Mouse (Mus musculus) intestine, embryonic 15.5 days (tissue): ENCODE results near the gene Atxn1. TPM values are rescaled to one million over a fixed set of nuclear protein-coding genes. Genes with fewer than 3 reads are reported as not detected.

Experiments used
- ATAC-seq: fragments of 200-750 bp; cut with Nextera tagmentation; 2 replicates; pipeline ENCODE4 v1.8.0; 2017; ENCODE audit warnings: moderate TSS enrichment, moderate library complexity
- H3K27ac ChIP-seq: fragments of 300-500 bp; sonication (generic); 2 replicates; pipeline ENCODE4 v1.5.1; 2015; ENCODE audit warnings: mild to moderate bottlenecking, inconsistent platforms
- H3K27me3 ChIP-seq: fragments of 300-500 bp; sonication (generic); replicated peaks from 2 replicates; pipeline ENCODE4 v1.6.1; 2015; ENCODE audit warnings: inconsistent platforms
- H3K36me3 ChIP-seq: fragments of 300-500 bp; sonication (generic); 2 replicates; pipeline ENCODE4 v1.6.1; 2015; ENCODE audit warnings: inconsistent platforms
- H3K4me1 ChIP-seq: fragments of 300-500 bp; sonication (generic); replicated peaks from 2 replicates; pipeline ENCODE4 v1.6.1; 2015; ENCODE audit warnings: inconsistent platforms
- H3K4me2 ChIP-seq: fragments of 300-500 bp; sonication (generic); replicated peaks from 2 replicates; pipeline ENCODE4 v1.6.1; 2015; ENCODE audit warnings: mild to moderate bottlenecking, inconsistent platforms
- H3K4me3 ChIP-seq: fragments of 300-500 bp; sonication (generic); replicated peaks from 2 replicates; pipeline ENCODE4 v1.5.1; 2015; ENCODE audit warnings: inconsistent platforms
- H3K9ac ChIP-seq: fragments of 300-500 bp; sonication (generic); 2 replicates; pipeline ENCODE4 v1.6.1; 2015; ENCODE audit warnings: inconsistent platforms
- H3K9me3 ChIP-seq: fragments of 300-500 bp; sonication (generic); 2 replicates; pipeline ENCODE4 v1.6.1; 2016; ENCODE audit warnings: inconsistent platforms
- WGBS: fragments of 180-500 bp; shearing (Covaris S2); methylation state at CpG from one replicate; pipeline ENCODE4 v1.1.7; 2015; 5-methylcytosine and 5-hydroxymethylcytosine counted together
- polyA plus RNA-seq: library from polyadenylated mRNA; unstranded; fragments of >200 nt; fragmentation: Nextera tagmentation; extraction: Ambion mirVana; gene quantifications from 2 replicates; pipeline ENCODE4 v1.2.1, GENCODE M21; 2015

Atxn1 gene
- polyA plus RNA-seq, 1 experiment from 2014 or later = 5.7 TPM

DNA sequence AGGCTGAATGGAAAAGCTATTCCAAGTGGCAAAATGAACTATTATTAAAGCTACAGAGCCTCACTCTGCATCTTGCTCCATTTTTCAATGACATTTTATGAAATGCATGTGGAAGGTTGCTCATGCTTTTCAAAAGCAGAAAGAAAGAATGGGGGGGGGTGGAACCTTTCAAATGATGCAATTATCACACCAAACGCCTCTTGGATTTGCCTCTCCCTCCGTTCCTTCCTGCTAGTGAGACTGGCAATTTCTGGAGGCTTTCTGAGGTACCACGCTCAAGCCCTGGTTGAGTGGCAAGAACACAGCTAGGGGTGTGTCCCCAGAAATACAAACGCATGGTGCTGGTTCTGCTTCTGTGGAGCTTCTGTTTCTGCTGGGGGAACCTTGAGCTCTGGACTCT lies 60.4 kb downstream of the Atxn1 start:
- Histone ChIP-seq H3K27ac (no peak overlapping the region), H3K4me2 (no peak overlapping the region)

DNA sequence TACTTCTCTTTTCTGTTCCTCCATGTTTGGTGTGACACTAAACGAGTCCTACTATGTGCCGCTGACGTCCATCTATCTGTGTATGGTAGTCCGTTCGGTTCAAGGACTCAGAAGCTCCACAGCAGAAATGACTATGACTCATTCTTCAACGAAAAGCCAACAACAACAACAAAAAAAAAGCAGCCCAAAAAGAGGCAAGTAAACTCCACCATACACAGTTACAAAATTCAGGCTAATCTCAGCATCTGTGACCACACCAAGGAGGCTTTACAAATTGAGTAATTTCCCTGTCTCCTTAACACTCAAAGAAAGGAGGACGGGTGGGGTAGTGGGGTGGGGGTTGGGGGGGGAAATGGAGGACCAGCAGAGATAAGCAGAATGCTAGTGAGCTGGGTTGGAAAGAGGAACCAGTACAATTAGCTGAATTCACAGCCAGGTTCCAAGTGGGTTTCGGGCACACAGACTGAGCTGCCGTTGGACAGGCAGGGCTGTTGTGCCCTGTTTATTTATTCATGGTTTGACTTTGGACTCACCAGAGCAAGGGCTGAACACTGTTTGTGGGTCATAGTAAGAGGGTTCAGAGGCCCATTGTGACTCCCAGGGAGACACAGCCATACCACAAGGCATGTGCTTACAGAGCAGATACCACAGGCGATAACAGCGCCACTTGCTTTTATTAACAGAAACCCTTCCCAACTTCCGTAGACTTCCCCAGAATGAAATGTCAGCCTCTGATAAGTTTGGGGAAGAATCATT lies 61.1 kb downstream of the Atxn1 start:
- H3K9me3 ChIP-seq = no peaks in the 10 kb centered on the region
- ATAC-seq = peak; percentile 90
- H3K4me2 ChIP-seq = no peak overlapping the region

More for the DNA sequence above, 60.4 kb downstream of the Atxn1 start:
- Histone ChIP-seq H3K4me1 (0 out of 2 replicates have a peak, but pooled peaks cover 15% of the 10 kb centered on the region), H3K9ac (no peak overlapping the region), H3K27me3 (no peaks in the 10 kb centered on the region), H3K36me3 (no peaks in the 10 kb centered on the region), H3K9me3 (no peaks in the 10 kb centered on the region), H3K4me3 (no peak overlapping the region)
- WGBS = 81% methylated on average over 4 of the region's 4 CpGs
- no peak for ATAC-seq

GRCm38 (mm10) chr13:45902457-45902856 lies 62.4 kb downstream of the Atxn1 start:
- no peaks in the 10 kb centered on the region for H3K9me3 ChIP-seq
- no peak overlapping the region for H3K9ac ChIP-seq
- peaks cover 10% of the 10 kb centered on the region; the same call in 1 of the 2 replicates for H3K4me1 ChIP-seq
- no peaks in the 10 kb centered on the region for H3K27me3 ChIP-seq
- WGBS = 93% methylated on average over 5 of the region's 5 CpGs
- no peak overlapping the region for H3K27ac ChIP-seq
- H3K4me2 ChIP-seq = no peak overlapping the region
- no peaks in the 10 kb centered on the region for H3K36me3 ChIP-seq
- no peak for ATAC-seq
- H3K4me3 ChIP-seq = no peak overlapping the region

More for the DNA sequence above, 61.1 kb downstream of the Atxn1 start:
- H3K9ac ChIP-seq = no peak overlapping the region
- H3K36me3 ChIP-seq = no peaks in the 10 kb centered on the region
- no peak overlapping the region for H3K4me3 ChIP-seq
- 0 out of 2 replicates have a peak, but pooled peaks cover 15% of the 10 kb centered on the region for H3K4me1 ChIP-seq
- no peak overlapping the region; the same call in 1 of the 2 replicates for H3K27ac ChIP-seq
- H3K27me3 ChIP-seq = no peaks in the 10 kb centered on the region
- 68% methylated on average over 12 of the region's 12 CpGs for WGBS

DNA sequence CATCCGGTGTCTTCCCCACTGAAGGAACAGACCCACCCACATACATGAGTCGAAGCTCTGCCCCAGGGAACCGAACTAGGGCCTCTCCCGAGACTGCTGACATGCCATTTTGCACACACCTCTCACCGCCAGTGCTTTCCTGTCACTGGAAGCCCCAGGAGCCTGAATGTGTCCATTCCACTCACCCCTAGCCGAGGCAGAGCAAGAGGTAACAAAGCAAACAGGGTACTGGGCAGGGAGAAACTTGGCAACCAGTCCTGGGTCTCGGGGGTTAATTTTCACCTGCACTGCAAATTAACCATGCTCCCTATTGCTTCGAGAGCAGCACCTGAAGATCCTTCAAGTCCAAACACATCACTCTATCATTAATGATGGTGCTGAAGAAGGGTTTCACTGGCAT lies 64.0 kb downstream of the Atxn1 start:
- Histone ChIP-seq H3K27me3 (no peaks in the 10 kb centered on the region), H3K27ac (no peak overlapping the region), H3K4me1 (no peaks in the 10 kb centered on the region; the same call in 1 of the 2 replicates), H3K4me2 (no peak overlapping the region), H3K9me3 (no peaks in the 10 kb centered on the region), H3K4me3 (no peak overlapping the region), H3K9ac (no peak overlapping the region), H3K36me3 (no peaks in the 10 kb centered on the region)
- 79% methylated on average over 8 of the region's 8 CpGs for WGBS
- no peak for ATAC-seq

GRCm38 (mm10) chr13:45897571-45897970 lies 67.2 kb downstream of the Atxn1 start:
- WGBS = 22% methylated on average over 2 of the region's 2 CpGs

GRCm38 (mm10) chr13:45894760-45895159 lies 70.0 kb downstream of the Atxn1 start:
- no peak overlapping the region for H3K4me3 ChIP-seq
- H3K27me3 ChIP-seq = no peaks in the 10 kb centered on the region
- H3K27ac ChIP-seq = no peak overlapping the region
- no peak overlapping the region for H3K9ac ChIP-seq
- 59% methylated on average over 10 of the region's 10 CpGs for WGBS
- no peak for ATAC-seq
- no peak overlapping the region for H3K4me2 ChIP-seq
- no peaks in the 10 kb centered on the region for H3K36me3 ChIP-seq
- no peaks in the 10 kb centered on the region for H3K9me3 ChIP-seq
- H3K4me1 ChIP-seq = no peaks in the 10 kb centered on the region; the same call in 1 of the 2 replicates

More at GRCm38 (mm10) chr13:45897571-45897970, 67.2 kb downstream of the Atxn1 start:
- Histone ChIP-seq H3K4me1 (no peaks in the 10 kb centered on the region; the same call in 1 of the 2 replicates), H3K9me3 (no peaks in the 10 kb centered on the region), H3K27ac (0 out of 2 replicates have a peak overlapping the region, but pooled peaks have one; percentile 51), H3K4me2 (no peak overlapping the region), H3K4me3 (no peak overlapping the region), H3K27me3 (no peaks in the 10 kb centered on the region), H3K9ac (no peak overlapping the region), H3K36me3 (no peaks in the 10 kb centered on the region)
- no peak for ATAC-seq

GRCm38 (mm10) chr13:45894234-45894633 lies 70.6 kb downstream of the Atxn1 start:
- no peaks in the 10 kb centered on the region; the same call in 1 of the 2 replicates for H3K4me1 ChIP-seq
- WGBS = 73% methylated on average over 6 of the region's 6 CpGs
- H3K36me3 ChIP-seq = no peaks in the 10 kb centered on the region
- H3K27ac ChIP-seq = no peak overlapping the region
- no peak overlapping the region for H3K4me3 ChIP-seq
- no peaks in the 10 kb centered on the region for H3K9me3 ChIP-seq
- H3K4me2 ChIP-seq = no peak overlapping the region
- H3K9ac ChIP-seq = no peak overlapping the region
- ATAC-seq = no peak
- no peaks in the 10 kb centered on the region for H3K27me3 ChIP-seq

DNA sequence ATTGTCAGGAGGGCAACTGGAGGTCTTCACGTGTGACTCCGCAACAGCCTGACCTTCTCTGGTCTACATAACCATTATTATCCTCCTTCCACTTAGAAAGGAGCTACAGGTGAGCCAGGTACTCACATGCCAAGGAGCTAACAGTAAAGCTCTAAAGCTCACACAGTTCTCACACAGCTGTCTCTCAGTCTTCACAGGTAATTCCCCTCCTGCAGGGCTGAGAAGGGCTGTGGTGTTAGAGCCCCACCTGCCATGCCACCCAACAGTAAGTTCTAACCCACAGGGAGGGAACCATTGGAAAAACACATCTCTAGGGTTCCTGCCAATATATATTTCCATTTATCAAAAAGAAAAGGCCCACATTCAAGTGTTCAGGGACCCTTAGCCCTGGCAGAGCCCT lies 73.7 kb downstream of the Atxn1 start:
- Histone ChIP-seq H3K36me3 (no peaks in the 10 kb centered on the region), H3K4me3 (no peak overlapping the region), H3K9ac (no peak overlapping the region), H3K4me2 (no peak overlapping the region), H3K27ac (no peak overlapping the region), H3K4me1 (no peaks in the 10 kb centered on the region), H3K27me3 (no peaks in the 10 kb centered on the region), H3K9me3 (no peaks in the 10 kb centered on the region)
- ATAC-seq = no peak
- WGBS = 80% methylated on average over 2 of the region's 2 CpGs

DNA sequence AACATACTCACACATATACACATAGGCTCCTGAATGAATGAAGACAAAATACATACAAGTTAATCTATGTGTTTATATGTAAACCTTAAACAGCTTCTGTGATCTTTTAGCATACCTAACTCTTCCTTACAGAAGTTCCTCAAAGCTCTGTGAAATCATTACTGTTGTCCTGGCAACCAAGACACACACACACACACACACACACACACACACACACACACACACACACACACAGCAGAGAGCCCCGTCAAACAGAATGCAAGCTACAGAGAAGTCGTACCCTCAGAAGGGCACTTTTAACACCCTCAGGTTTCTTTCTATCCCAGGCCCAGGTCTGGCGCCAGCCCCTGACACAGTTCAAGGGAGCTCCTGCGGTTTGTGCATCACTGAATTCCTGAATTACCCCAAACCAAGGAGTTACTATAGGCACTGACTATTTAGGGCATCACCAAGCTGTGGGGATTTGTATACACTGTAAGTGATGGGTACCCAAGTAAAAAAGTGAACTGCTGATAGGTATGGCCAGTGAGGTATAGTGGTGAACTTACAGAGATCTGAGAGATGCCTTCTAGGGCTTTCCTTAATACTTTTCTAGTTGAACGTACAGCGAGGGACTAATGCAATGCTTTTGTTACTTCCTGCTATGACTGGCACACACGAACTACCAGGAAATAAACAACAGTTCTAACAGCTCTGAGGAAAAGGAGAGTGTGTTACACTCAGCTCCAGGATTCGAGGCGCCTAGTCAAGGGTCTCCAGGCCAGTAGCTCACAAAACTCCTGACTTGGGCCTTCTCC lies 75.7 kb downstream of the Atxn1 start:
- H3K9ac ChIP-seq = no peak overlapping the region
- no peaks in the 10 kb centered on the region for H3K9me3 ChIP-seq
- ATAC-seq = no peak
- WGBS = 61% methylated on average over 9 of the region's 9 CpGs
- H3K27me3 ChIP-seq = no peaks in the 10 kb centered on the region
- H3K4me2 ChIP-seq = no peak overlapping the region
- no peak overlapping the region for H3K4me3 ChIP-seq
- H3K36me3 ChIP-seq = no peaks in the 10 kb centered on the region
- H3K27ac ChIP-seq = no peak overlapping the region
- H3K4me1 ChIP-seq = no peaks in the 10 kb centered on the region

DNA sequence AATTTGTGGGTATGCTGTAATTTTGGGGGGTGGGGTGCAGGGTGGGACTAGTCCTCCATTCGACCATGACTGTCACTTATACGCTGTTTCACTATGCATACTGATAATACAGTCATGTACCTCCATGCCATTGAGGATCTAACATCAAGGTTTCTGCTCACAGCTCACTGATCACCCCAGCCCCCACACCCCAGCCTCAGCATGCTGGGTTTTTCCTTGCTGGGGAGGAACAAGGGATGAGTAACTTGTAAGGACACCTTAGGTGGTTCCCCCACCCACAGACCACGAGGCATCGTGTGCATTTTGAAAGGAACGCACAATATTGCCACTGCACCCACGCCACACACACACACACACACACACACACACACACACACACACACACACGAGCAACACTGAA lies 79.9 kb downstream of the Atxn1 start:
- H3K27ac ChIP-seq = no peak overlapping the region
- no peaks in the 10 kb centered on the region for H3K27me3 ChIP-seq
- no peaks in the 10 kb centered on the region for H3K36me3 ChIP-seq
- no peak overlapping the region for H3K9ac ChIP-seq
- peaks cover 6% of the 10 kb centered on the region; the same call in 1 of the 2 replicates for H3K4me1 ChIP-seq
- WGBS = 79% methylated on average over 6 of the region's 7 CpGs
- H3K4me2 ChIP-seq = no peak overlapping the region
- no peak for ATAC-seq
- no peak overlapping the region for H3K4me3 ChIP-seq
- H3K9me3 ChIP-seq = no peaks in the 10 kb centered on the region

GRCm38 (mm10) chr13:45883791-45884238 lies 81.0 kb downstream of the Atxn1 start:
- no peak for ATAC-seq
- H3K36me3 ChIP-seq = no peaks in the 10 kb centered on the region
- peaks cover 6% of the 10 kb centered on the region; the same call in 1 of the 2 replicates for H3K4me1 ChIP-seq
- H3K27me3 ChIP-seq = no peaks in the 10 kb centered on the region
- H3K4me3 ChIP-seq = no peak overlapping the region
- 67% methylated on average over 10 of the region's 10 CpGs for WGBS
- H3K9ac ChIP-seq = no peak overlapping the region
- H3K4me2 ChIP-seq = no peak overlapping the region
- H3K27ac ChIP-seq = no peak overlapping the region
- H3K9me3 ChIP-seq = no peaks in the 10 kb centered on the region

DNA sequence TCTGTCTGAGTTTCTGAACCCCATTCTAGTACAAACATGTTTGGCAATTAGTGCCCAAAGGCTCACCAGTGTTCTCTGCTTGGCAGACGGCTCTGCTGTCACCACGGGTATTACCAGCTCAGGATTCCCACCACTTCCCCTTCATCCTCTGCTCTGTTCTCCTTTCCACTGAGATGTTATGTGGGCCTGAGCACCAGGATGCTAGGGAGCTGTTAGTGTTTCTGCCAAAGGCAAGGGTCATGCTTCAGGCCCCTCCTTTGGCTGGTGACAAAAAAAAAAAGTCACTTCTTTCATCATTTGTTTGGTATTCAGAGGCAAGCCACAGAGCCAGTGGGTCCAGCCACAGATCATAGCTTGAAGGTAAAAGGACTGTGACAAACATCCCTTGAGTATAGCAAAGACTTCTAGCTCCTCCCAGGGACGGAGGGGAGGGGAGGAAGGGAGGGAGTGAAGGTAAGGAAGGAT lies 81.8 kb downstream of the Atxn1 start:
- no peaks in the 10 kb centered on the region for H3K27me3 ChIP-seq
- ATAC-seq = no peak

More for the DNA sequence above, 81.8 kb downstream of the Atxn1 start:
- H3K9me3 ChIP-seq = no peaks in the 10 kb centered on the region
- no peaks in the 10 kb centered on the region for H3K36me3 ChIP-seq
- H3K4me2 ChIP-seq = no peak overlapping the region
- H3K4me1 ChIP-seq = peaks cover 6% of the 10 kb centered on the region; the same call in 1 of the 2 replicates
- no peak overlapping the region for H3K4me3 ChIP-seq
- no peak overlapping the region for H3K27ac ChIP-seq
- no peak overlapping the region for H3K9ac ChIP-seq
- 57% methylated on average over 3 of the region's 3 CpGs for WGBS
